Mouse (Mus musculus): ENCODE data around the gene Krt87. TPM values are rescaled to one million over a fixed set of nuclear protein-coding genes. Genes with fewer than 3 reads are reported as not detected.

Gene Krt87
- total and polyA plus RNA-seq, 3 experiments, result not detected

- DNase-seq (ENCODE audit: low read depth, low spot score), result no peak
- H3K36me3 ChIP-seq (ENCODE audit: control insufficient read depth in 1 of 2, insufficient read depth in 2 of 2, low read length in 2 of 2), result no peaks in the 10 kb centered on the region
- H3K27ac ChIP-seq (ENCODE audit: control insufficient read depth, low read depth, low read length), result no peak overlapping the region
- no peak for TF ChIP-seq CHD1 (IDR thresholded peaks at IDR 0.05; ENCODE audit: low read depth, low read length)
- TF ChIP-seq ZNF384 (IDR thresholded peaks at IDR 0.05; ENCODE audit: low read depth, low read length), result no peak
- no peak for TF ChIP-seq NELFE (IDR thresholded peaks at IDR 0.05; ENCODE audit: low read depth, low read length)
- no peak for TF ChIP-seq POLR2A (IDR thresholded peaks at IDR 0.05; ENCODE audit: control insufficient read depth in 1 of 2, insufficient read depth in 1 of 2, low read depth in 1 of 2, low read length in 2 of 2, poor library complexity in 1 of 2)
- TF ChIP-seq RAD21 (IDR thresholded peaks at IDR 0.05; ENCODE audit: low read depth, low read length), result no peak
- TF ChIP-seq JUND (IDR thresholded peaks at IDR 0.05; ENCODE audit: low read depth, low read length), result no peak
- TF ChIP-seq TBP (IDR thresholded peaks at IDR 0.05; ENCODE audit: low read depth, low read length), result no peak
- no peak for TF ChIP-seq CHD2 (IDR thresholded peaks at IDR 0.05; ENCODE audit: low read length)
- no peak for TF ChIP-seq GABPA (IDR thresholded peaks at IDR 0.05; ENCODE audit: low read depth, low read length)
- TF ChIP-seq MEF2A (IDR thresholded peaks at IDR 0.05; ENCODE audit: extremely low read depth, insufficient replicate concordance, low read depth, low read length, poor library complexity, severe bottlenecking), result no peak
- TF ChIP-seq KAT2A (conservative IDR thresholded peaks at IDR 0.05; ENCODE audit: low read depth, low read length), result no peak
- no peak overlapping the region for H3K9ac ChIP-seq (ENCODE audit: control insufficient read depth, low read depth, low read length, poor library complexity, severe bottlenecking)
- no peak overlapping the region for H3K4me3 ChIP-seq (ENCODE audit: control insufficient read depth in 1 of 2, insufficient read depth in 1 of 2, low read depth in 2 of 2, low read length in 2 of 2)
- no peaks in the 10 kb centered on the region for H3K27me3 ChIP-seq (ENCODE audit: control insufficient read depth in 1 of 2, insufficient read depth in 2 of 2, low read length in 2 of 2)
- no peaks in the 10 kb centered on the region for H3K4me1 ChIP-seq (ENCODE audit: control insufficient read depth in 1 of 2, insufficient read depth in 2 of 2, low read length in 2 of 2)
- H3K9me3 ChIP-seq (replicated peaks; ENCODE audit: insufficient read depth, low read length), result no peaks in the 10 kb centered on the region
- no peaks in the 10 kb centered on the region for H3K79me2 ChIP-seq (ENCODE audit: control insufficient read depth, insufficient read depth, low read length, poor library complexity)
Measured at GRCm38 (mm10) chr15:101479666-101480060, 41.1 kb upstream of the Krt87 start.

GRCm38 (mm10) chr15:101479007-101479665 lies 40.5 kb upstream of the Krt87 start:
- no peaks in the 10 kb centered on the region for H3K79me2 ChIP-seq (ENCODE audit: control insufficient read depth, insufficient read depth, low read length, poor library complexity)
- H3K27me3 ChIP-seq (ENCODE audit: control insufficient read depth in 1 of 2, insufficient read depth in 2 of 2, low read length in 2 of 2), result no peaks in the 10 kb centered on the region
- no peaks in the 10 kb centered on the region for H3K4me1 ChIP-seq (ENCODE audit: control insufficient read depth in 1 of 2, insufficient read depth in 2 of 2, low read length in 2 of 2)
- H3K4me3 ChIP-seq (ENCODE audit: control insufficient read depth in 1 of 2, insufficient read depth in 1 of 2, low read depth in 2 of 2, low read length in 2 of 2), result no peak overlapping the region
- TF ChIP-seq BHLHE40 (IDR thresholded peaks at IDR 0.05; ENCODE audit: borderline replicate concordance, low read depth, low read length), result no peak
- TF ChIP-seq SMC3 (IDR thresholded peaks at IDR 0.05; ENCODE audit: low read depth, low read length), result no peak
- TF ChIP-seq CTCF (IDR thresholded peaks at IDR 0.05 in 2 of 3, conservative IDR thresholded peaks at IDR 0.05 in 1 of 3; ENCODE audit: control insufficient read depth in 1 of 3, insufficient read depth in 1 of 3, low read depth in 2 of 3, low read length in 3 of 3, poor library complexity in 1 of 3, severe bottlenecking in 1 of 3), result no peak
- no peak for TF ChIP-seq GATA1 (IDR thresholded peaks at IDR 0.05; ENCODE audit: low read depth, low read length)
- no peak for TF ChIP-seq MYC (IDR thresholded peaks at IDR 0.05; ENCODE audit: low read depth, low read length)
- no peak for TF ChIP-seq SIN3A (IDR thresholded peaks at IDR 0.05; ENCODE audit: low read length)
- no peak overlapping the region for H3K27ac ChIP-seq (ENCODE audit: control insufficient read depth, low read depth, low read length)
- H3K9ac ChIP-seq (ENCODE audit: control insufficient read depth, low read depth, low read length, poor library complexity, severe bottlenecking), result no peak overlapping the region
- H3K9me3 ChIP-seq (replicated peaks; ENCODE audit: insufficient read depth, low read length), result no peaks in the 10 kb centered on the region
- no peaks in the 10 kb centered on the region for H3K36me3 ChIP-seq (ENCODE audit: control insufficient read depth in 1 of 2, insufficient read depth in 2 of 2, low read length in 2 of 2)
- no peak for DNase-seq (ENCODE audit: low read depth, low spot score)

Data from MEL (cell line).